Mouse (Mus musculus): Measurements from ENCODE around the gene Olfr1288.

Gene Olfr1288

GRCm38 (mm10) chr2:111473801-111474200, at the start of gene Olfr1288:
Olfr1288 (plus strand) TSS chr2:111474101.
- no peak for DNase-seq

DNA sequence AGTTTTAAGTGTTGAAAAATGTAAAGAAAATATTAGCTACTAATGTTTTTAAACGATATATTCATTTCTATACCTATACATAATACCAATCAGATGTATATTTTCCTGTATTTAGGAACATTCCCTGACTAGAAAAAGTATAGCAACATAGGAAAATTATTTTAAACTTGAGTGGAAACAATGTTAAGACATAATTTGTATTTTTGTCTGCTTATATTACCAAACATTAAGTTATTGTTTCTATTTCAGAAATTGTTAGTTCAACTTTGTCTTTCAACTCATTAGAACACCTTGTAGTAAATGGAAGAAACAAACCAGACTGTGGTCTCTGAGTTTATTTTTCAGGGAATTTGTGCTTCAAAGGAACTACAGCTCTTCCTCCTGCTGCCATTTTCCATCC, 25.1 kb upstream of the Olfr1288 start, which contains the start of gene Olfr1287:
Gene Olfr1287 (plus strand): TSS at position 301 of the 400 bp plus-strand sequence.
- no peak for DNase-seq

DNA sequence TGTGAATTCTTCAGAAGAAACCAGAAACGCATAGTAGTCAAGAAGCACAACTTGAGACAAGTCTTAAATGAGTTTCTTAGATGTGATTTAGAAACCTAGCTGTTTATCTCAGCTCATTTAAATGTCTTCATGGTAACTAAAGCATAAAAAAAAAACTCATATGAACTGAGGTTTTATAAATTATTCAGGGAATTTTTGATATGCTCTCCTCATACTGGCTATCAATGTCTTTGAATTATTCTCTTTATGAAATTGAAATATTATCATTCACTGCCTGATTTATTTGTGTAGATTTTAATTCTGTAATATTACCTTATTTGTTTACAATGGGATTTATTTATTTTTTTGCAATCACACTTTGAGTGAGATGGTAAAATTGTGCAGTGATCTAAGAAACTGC, 6.6 kb downstream of the Olfr1288 start, which contains the start of gene Olfr1289:
Gene Olfr1289 (plus strand): TSS at position 301 of the 400 bp plus-strand sequence.
- DNase-seq: no peak

GRCm38 (mm10) chr2:111493729-111494128, 19.8 kb downstream of the Olfr1288 start, which contains the start of gene Olfr1290:
Olfr1290 (minus strand) TSS chr2:111493829.
- DNase-seq: no peak

GRCm38 (mm10) chr2:111496880-111497279, 23.0 kb downstream of the Olfr1288 start, which contains the start of gene Olfr1291-ps1:
Olfr1291-ps1 (plus strand) TSS chr2:111497180.
- DNase-seq: no peak

GRCm38 (mm10) chr2:111517451-111517850, 43.5 kb downstream of the Olfr1288 start:
- DNase-seq: peak in 1 of 2 experiments; percentile 35

- DNase-seq: no peak
Measured at GRCm38 (mm10) chr2:111524903-111525302, 51.0 kb downstream of the Olfr1288 start, which contains the start of gene Olfr1293-ps. Olfr1293-ps (plus strand) TSS chr2:111525203.

Measured in kidney, postnatal 25 days (tissue).